Mouse (Mus musculus) ES-Bruce4 (cell line): ENCODE measurements around the gene Atic. TPM values are rescaled to one million over a fixed set of nuclear protein-coding genes. Genes with fewer than 3 reads are reported as not detected.

Experiments
- H3K27ac ChIP-seq: 2 replicates; pipeline ENCODE4 v1.5.1; 2012; ENCODE audit warnings: low read length, inconsistent platforms; ENCODE audit not compliant: insufficient read depth
- H3K27me3 ChIP-seq: 2 replicates; pipeline ENCODE4 v1.6.1; 2012; ENCODE audit warnings: mild to moderate bottlenecking, low read length, inconsistent platforms; ENCODE audit not compliant: control insufficient read depth, poor library complexity, insufficient read depth, severe bottlenecking
- H3K36me3 ChIP-seq: 2 replicates; pipeline ENCODE4 v1.6.1; 2012; ENCODE audit warnings: inconsistent platforms, mild to moderate bottlenecking, low read length, moderate library complexity; ENCODE audit not compliant: control insufficient read depth, poor library complexity, insufficient read depth, severe bottlenecking
- H3K4me1 ChIP-seq: one replicate; pipeline ENCODE4 v1.8.1; 2011; ENCODE audit warnings: low read length; ENCODE audit not compliant: control insufficient read depth, insufficient read depth
- H3K4me3 ChIP-seq: 2 replicates; pipeline ENCODE4 v1.5.1; 2011; ENCODE audit warnings: low read depth, mild to moderate bottlenecking, low read length
- H3K9ac ChIP-seq: 2 replicates; pipeline ENCODE4 v1.6.1; 2012; ENCODE audit warnings: low read depth, mild to moderate bottlenecking, inconsistent platforms; ENCODE audit not compliant: poor library complexity, severe bottlenecking
- H3K9me3 ChIP-seq: replicated peaks from 2 replicates; pipeline ENCODE4 v1.6.1; 2012; ENCODE audit warnings: mild to moderate bottlenecking, low read length, inconsistent platforms; ENCODE audit not compliant: control insufficient read depth, poor library complexity, insufficient read depth, severe bottlenecking
- CTCF ChIP-seq: IDR thresholded peaks from one replicate; pipeline ENCODE4 v1.8.1; 2011; ENCODE audit warnings: low read depth, low read length
- EP300 ChIP-seq: IDR thresholded peaks from 2 replicates; pipeline ENCODE4 v1.6.1; 2011; ENCODE audit warnings: low read depth, low read length; ENCODE audit not compliant: insufficient read depth
- POLR2A ChIP-seq: IDR thresholded peaks from one replicate; pipeline ENCODE4 v1.8.1; 2011; ENCODE audit warnings: low read length; ENCODE audit not compliant: insufficient read depth
- polyA plus RNA-seq: library from polyadenylated mRNA; stranded (reverse); fragments of >200 nt; gene quantifications from 2 replicates; pipeline ENCODE4 v1.2.4, GENCODE M21; 2011; ENCODE audit warnings: low read depth; ENCODE audit not compliant: missing spikeins, insufficient read depth, insufficient read length

Atic gene
- polyA plus RNA-seq, 1 experiment = 138 TPM

DNA sequence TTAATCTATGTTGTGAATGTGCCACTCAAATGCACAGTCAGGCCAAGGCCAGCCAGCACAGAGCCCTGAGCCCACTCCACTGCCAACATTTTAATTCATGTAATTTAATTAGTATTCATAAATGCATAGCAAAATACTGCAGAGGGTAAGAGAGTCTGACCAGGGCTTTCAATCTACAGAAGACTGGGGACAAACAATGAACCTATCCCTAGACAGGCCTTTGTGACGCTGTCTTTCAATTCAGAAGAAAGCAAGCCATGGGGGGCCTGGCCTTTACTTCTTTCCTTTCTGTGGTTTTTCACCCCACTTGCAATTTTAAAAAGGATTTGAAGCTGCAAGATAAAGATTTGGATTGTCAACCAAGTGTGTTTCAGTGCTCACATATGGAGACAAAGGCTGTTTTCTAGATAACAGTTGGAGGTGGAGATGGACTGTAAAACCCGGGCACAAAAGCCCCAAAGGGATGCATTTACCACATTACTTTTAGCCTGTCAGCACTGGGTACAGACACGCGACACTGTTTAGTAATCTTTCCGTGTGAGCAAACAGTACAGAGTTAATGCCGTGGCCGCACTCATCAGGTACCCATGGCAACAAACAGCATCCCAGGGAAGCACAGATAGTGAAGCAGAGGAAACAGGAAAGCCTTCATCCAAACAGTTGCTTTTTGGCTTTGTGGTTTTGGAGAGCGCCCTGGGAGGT lies 57.7 kb downstream of the Atic start:
- Histone ChIP-seq H3K27ac (no peak overlapping the region), H3K36me3 (peaks cover 97% of the 10 kb centered on the region), H3K4me1 (peaks cover 2% of the 10 kb centered on the region), H3K27me3 (no peaks in the 10 kb centered on the region), H3K9me3 (no peaks in the 10 kb centered on the region), H3K4me3 (no peak overlapping the region), H3K9ac (no peak overlapping the region)
- no peak for TF ChIP-seq EP300
- TF ChIP-seq CTCF = no peak
- TF ChIP-seq POLR2A = no peak

DNA sequence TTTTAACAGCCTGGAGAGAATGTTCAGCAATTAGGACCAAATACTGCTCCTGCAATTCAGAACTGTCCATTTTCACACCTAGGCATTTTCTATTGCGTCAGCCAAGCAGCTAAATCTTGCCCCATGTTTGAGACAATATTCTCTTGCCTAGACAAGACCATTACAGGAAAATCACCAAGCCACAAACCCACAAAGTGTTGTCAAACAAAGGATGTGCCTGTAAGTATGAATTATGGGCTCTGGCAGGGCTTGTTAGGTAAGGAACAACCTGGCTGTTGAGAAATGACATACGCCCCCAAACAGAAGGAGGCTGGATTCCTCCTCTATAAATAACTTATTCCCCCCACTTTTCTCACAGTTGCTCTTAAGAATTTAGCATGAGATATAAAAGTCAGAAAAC lies 64.6 kb downstream of the Atic start:
- Histone ChIP-seq H3K4me3 (no peak overlapping the region), H3K27me3 (no peaks in the 10 kb centered on the region), H3K27ac (no peak overlapping the region), H3K9ac (no peak overlapping the region), H3K9me3 (no peaks in the 10 kb centered on the region), H3K36me3 (peaks cover 97% of the 10 kb centered on the region), H3K4me1 (no peaks in the 10 kb centered on the region)
- TF ChIP-seq CTCF (no peak), POLR2A (no peak), EP300 (no peak)

DNA sequence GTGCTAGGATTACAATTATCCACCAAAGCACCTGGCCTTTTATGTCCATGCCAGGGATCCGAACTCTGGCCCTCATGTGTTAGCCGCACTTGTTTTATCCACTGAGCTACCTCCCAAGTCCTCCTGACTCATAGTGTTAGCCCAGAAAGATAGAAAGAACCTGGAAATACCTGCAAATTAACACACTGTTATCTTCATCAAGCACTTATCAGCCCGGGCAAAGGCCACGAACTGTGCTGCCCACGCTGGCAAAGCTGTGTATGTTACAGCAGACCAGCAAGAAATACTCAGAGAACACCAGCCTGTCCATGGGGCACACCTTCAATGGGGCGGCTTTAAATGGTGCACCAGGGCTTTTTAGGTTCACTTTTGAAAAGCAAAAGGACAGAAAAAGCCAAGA lies 66.7 kb downstream of the Atic start:
- no peak overlapping the region for H3K9ac ChIP-seq
- H3K36me3 ChIP-seq = peaks cover 97% of the 10 kb centered on the region
- H3K9me3 ChIP-seq = no peaks in the 10 kb centered on the region
- H3K27ac ChIP-seq = no peak overlapping the region
- no peaks in the 10 kb centered on the region for H3K27me3 ChIP-seq
- no peak for TF ChIP-seq EP300
- no peak for TF ChIP-seq POLR2A
- H3K4me3 ChIP-seq = no peak overlapping the region
- H3K4me1 ChIP-seq = no peaks in the 10 kb centered on the region

Other genes with a start within 250 kb of the Atic start
- gene Abca12, start 142.2 kb upstream of the Atic start, polyA plus RNA-seq = 0.24 and 0.41 TPM in 2 replicates
- 478 and 518 TPM in 2 replicates for gene Fn1, start 96.0 kb downstream of the Atic start, polyA plus RNA-seq